Mouse (Mus musculus) adrenal gland, postnatal 14 days (tissue): Measurements from ENCODE around the gene Ust. TPM values are rescaled to one million over a fixed set of nuclear protein-coding genes. Genes with fewer than 3 reads are reported as not detected.

Experiments
- DNase-seq: peaks from one replicate; pipeline ENCODE4 v3.0.0; 2021; ENCODE audit warnings: mixed read lengths
- total RNA-seq: library from RNA; stranded (reverse); gene quantifications from 2 replicates; pipeline ENCODE4 v1.2.3, GENCODE M21; 2021

Ust gene
- total RNA-seq, 1 experiment from 2014 or later: 5.9 TPM

GRCm38 (mm10) chr10:8330006-8330405 is 188.6 kb downstream of the Ust start:
- DNase-seq: no peak

GRCm38 (mm10) chr10:8323304-8323765 is 195.3 kb downstream of the Ust start:
- DNase-seq: peak; percentile 77

GRCm38 (mm10) chr10:8320771-8321170 is 197.9 kb downstream of the Ust start:
- DNase-seq: no peak

GRCm38 (mm10) chr10:8309435-8309834 is 209.2 kb downstream of the Ust start:
- DNase-seq: peak; percentile 35

- no peak for DNase-seq
Measured at GRCm38 (mm10) chr10:8304211-8304610, 214.4 kb downstream of the Ust start.

- DNase-seq: no peak
Measured at GRCm38 (mm10) chr10:8299166-8299565, 219.5 kb downstream of the Ust start.

- no peak for DNase-seq
Measured at GRCm38 (mm10) chr10:8297214-8297613, 221.4 kb downstream of the Ust start.

- no peak for DNase-seq
Measured at GRCm38 (mm10) chr10:8290661-8291060, 228.0 kb downstream of the Ust start.

GRCm38 (mm10) chr10:8287350-8287791 is 231.3 kb downstream of the Ust start:
- DNase-seq: peak; percentile 18

- DNase-seq: no peak
Measured at GRCm38 (mm10) chr10:8283991-8284390, 234.6 kb downstream of the Ust start.

GRCm38 (mm10) chr10:8277094-8277493 is 241.5 kb downstream of the Ust start:
- no peak for DNase-seq

GRCm38 (mm10) chr10:8269681-8270080 is 248.9 kb downstream of the Ust start:
- no peak for DNase-seq

GRCm38 (mm10) chr10:8259716-8260115 is 258.9 kb downstream of the Ust start:
- no peak for DNase-seq

- no peak for DNase-seq
Measured at GRCm38 (mm10) chr10:8250005-8250404, 268.6 kb downstream of the Ust start.

GRCm38 (mm10) chr10:8242336-8242735 is 276.3 kb downstream of the Ust start:
- peak; percentile 81 for DNase-seq

GRCm38 (mm10) chr10:8240703-8241102 is 277.9 kb downstream of the Ust start:
- DNase-seq: no peak

- peak; percentile 91 for DNase-seq
Measured at GRCm38 (mm10) chr10:8240242-8240641, 278.4 kb downstream of the Ust start.

- no peak for DNase-seq
Measured at GRCm38 (mm10) chr10:8236780-8237571, 281.6 kb downstream of the Ust start.

GRCm38 (mm10) chr10:8233148-8233901 is 285.3 kb downstream of the Ust start:
- DNase-seq: no peak

- no peak for DNase-seq
Measured at GRCm38 (mm10) chr10:8232535-8232934, 286.1 kb downstream of the Ust start.

GRCm38 (mm10) chr10:8228375-8228743 is 290.3 kb downstream of the Ust start:
- no peak for DNase-seq

- no peak for DNase-seq
Measured at GRCm38 (mm10) chr10:8227705-8228374, 290.8 kb downstream of the Ust start.

- DNase-seq: no peak
Measured at GRCm38 (mm10) chr10:8226650-8227049, 292.0 kb downstream of the Ust start.
